Mouse (Mus musculus) hindbrain, embryonic 11.5 days (tissue): ENCODE results near the gene Tmem63b. TPM values are rescaled to one million over a fixed set of nuclear protein-coding genes. Genes with fewer than 3 reads are reported as not detected.

Source experiments
- ATAC-seq: fragments of 200-750 bp; cut with Nextera tagmentation; 2 replicates; pipeline ENCODE4 v1.8.0; 2017; ENCODE audit warnings: mild to moderate bottlenecking, moderate TSS enrichment, moderate library complexity; ENCODE audit not compliant: low FRiP score
- DNase-seq: peaks from one replicate; pipeline ENCODE4 v3.0.0-alpha.2; 2015; ENCODE audit warnings: low spot score
- H3K27ac ChIP-seq: fragments of 300-500 bp; sonication (generic); 2 replicates; pipeline ENCODE4 v1.5.1; 2014; ENCODE audit warnings: mild to moderate bottlenecking, low read depth, low read length
- H3K27me3 ChIP-seq: fragments of 300-500 bp; sonication (generic); 2 replicates; pipeline ENCODE4 v1.6.1; 2014; ENCODE audit warnings: mild to moderate bottlenecking, low read length, moderate library complexity, mixed read lengths; ENCODE audit not compliant: control insufficient read depth, insufficient read depth
- H3K36me3 ChIP-seq: fragments of 300-500 bp; sonication (generic); 2 replicates; pipeline ENCODE4 v1.6.1; 2014; ENCODE audit warnings: mild to moderate bottlenecking, low read length, moderate library complexity, mixed read lengths; ENCODE audit not compliant: control insufficient read depth, insufficient read depth
- H3K4me1 ChIP-seq: fragments of 300-500 bp; sonication (generic); replicated peaks from 2 replicates; pipeline ENCODE4 v1.6.1; 2014; ENCODE audit warnings: low read length, mixed read lengths; ENCODE audit not compliant: control insufficient read depth, insufficient read depth
- H3K4me2 ChIP-seq: fragments of 300-500 bp; sonication (generic); replicated peaks from 2 replicates; pipeline ENCODE4 v1.6.1; 2014; ENCODE audit warnings: mild to moderate bottlenecking, low read depth, low read length
- H3K4me3 ChIP-seq: fragments of 300-500 bp; sonication (generic); 2 replicates; pipeline ENCODE4 v1.5.1; 2014; ENCODE audit warnings: low read depth, low read length
- H3K9ac ChIP-seq: fragments of 300-500 bp; sonication (generic); 2 replicates; pipeline ENCODE4 v1.6.1; 2014; ENCODE audit warnings: low read depth, low read length
- H3K9me3 ChIP-seq: fragments of 300-500 bp; sonication (generic); 2 replicates; pipeline ENCODE4 v1.6.1; 2016; ENCODE audit warnings: low read length; ENCODE audit not compliant: control insufficient read depth
- WGBS: fragments of 180-500 bp; shearing (Covaris S2); extraction: QIAGEN DNeasy Blood & Tissue Kit; methylation state at CpG from one replicate; pipeline ENCODE4 v1.1.7; 2014; 5-methylcytosine and 5-hydroxymethylcytosine counted together
- polyA plus RNA-seq: library from polyadenylated mRNA; unstranded; fragments of >200 nt; fragmentation: Nextera tagmentation; extraction: Ambion mirVana; gene quantifications from 2 replicates; pipeline ENCODE4 v1.2.1, GENCODE M21; 2014

Tmem63b gene
- polyA plus RNA-seq, 1 experiment from 2014 or later = 50.3 TPM

DNA sequence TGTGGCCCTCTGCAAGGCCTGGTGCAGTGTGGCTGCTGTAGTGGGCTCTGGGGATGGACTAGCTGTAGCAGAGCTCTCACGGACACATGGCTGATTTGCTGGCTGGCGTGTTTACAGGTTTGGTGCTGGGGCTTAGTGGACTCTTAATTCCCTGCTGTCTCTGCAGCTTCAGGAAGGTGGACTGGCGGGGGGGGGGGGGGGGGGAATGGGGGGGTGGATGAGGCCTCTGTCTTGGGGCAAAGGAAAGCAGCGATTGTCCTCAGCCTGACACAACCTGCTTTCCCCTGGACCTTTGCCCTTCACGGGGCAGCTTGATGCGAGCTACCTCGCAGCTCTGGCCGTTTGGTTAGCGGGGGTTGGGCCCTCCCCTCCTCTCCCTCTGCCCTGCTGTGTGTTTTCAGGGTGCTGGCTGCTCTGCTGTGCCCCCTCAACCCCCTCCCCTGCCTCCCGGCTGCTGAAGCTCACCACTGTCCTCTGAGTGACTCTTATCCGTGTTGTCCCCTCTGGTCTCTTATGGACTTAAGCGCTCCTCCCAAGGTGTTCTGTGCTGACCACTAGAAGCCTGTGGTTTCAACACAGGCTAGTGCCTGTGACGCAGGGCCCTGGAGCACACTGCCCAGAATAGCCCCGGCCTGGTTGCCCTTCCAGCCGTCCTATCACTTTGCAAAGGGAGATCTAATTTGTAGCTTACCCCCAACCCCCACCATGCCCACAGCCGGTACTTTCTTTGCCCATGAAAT lies 14.0 kb upstream of the Tmem63b start:
- Histone ChIP-seq H3K27me3 (no peaks in the 10 kb centered on the region), H3K4me2 (no peak overlapping the region), H3K4me1 (no peaks in the 10 kb centered on the region), H3K9ac (0 out of 2 replicates have a peak overlapping the region, but pooled peaks have one; percentile 11), H3K36me3 (no peaks in the 10 kb centered on the region), H3K27ac (no peak overlapping the region), H3K9me3 (no peaks in the 10 kb centered on the region), H3K4me3 (no peak overlapping the region)
- ATAC-seq (no peak), DNase-seq (no peak)
- WGBS = 52% methylated on average over 11 of the region's 16 CpGs

DNA sequence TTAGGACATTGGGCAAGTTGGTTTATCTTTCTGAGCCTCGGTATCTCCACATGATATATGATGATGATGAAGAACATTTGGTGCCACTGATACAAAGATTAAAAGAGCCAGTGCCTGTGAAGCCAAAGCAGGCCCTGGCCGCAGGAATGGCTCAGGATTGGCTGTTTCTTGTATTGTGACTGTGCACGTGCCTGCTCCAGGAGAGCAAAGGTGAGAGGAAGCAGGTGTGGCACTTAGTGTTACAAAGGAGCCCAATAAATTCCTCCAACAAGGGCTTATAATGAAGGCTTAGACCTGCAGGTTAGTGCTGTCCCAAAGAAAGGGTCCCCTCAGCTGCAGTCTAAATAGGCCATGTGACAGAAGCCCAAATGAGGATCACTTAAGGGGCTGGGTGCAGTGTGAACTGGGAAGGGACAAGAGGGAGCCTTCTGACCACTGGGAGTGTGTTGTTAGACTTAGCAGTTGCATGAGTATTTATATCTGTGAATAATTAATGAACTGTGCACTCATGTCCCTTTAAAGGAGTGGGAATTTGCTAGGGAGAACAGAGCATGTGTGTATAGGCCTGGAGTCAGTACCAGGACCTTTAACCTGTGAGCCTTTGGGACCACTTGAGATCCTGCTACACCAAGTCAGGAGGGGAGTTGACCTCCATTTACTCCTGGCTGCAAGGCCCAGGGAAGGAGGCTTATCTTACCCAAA lies 12.5 kb upstream of the Tmem63b start:
- Histone ChIP-seq H3K9me3 (no peaks in the 10 kb centered on the region), H3K27me3 (no peaks in the 10 kb centered on the region), H3K27ac (no peak overlapping the region), H3K4me3 (no peak overlapping the region), H3K4me2 (no peak overlapping the region), H3K4me1 (no peaks in the 10 kb centered on the region), H3K9ac (no peak overlapping the region), H3K36me3 (no peaks in the 10 kb centered on the region)
- DNase-seq (no peak), ATAC-seq (no peak)
- WGBS = 82% methylated on average over 3 of the region's 3 CpGs

DNA sequence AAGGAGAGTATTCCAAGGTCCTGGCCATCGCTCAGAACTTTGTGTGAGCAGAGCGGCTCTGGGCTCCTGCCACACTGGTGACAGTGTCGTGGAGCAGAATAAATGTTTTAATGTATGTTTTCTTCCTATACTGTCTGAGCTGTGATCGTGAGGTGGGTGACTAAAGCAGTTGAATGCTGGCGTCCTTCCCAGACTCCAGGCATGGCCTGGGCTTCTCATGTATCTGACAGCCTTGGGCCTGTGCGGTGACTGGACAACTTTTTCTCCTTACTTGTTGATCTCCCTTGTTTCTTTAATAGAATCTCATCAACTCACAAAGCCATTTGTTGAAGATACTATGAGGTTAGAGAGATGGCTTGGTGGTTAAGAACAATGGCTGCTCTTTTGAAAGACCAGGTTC lies 11.7 kb upstream of the Tmem63b start:
- H3K27ac ChIP-seq = no peak overlapping the region

DNA sequence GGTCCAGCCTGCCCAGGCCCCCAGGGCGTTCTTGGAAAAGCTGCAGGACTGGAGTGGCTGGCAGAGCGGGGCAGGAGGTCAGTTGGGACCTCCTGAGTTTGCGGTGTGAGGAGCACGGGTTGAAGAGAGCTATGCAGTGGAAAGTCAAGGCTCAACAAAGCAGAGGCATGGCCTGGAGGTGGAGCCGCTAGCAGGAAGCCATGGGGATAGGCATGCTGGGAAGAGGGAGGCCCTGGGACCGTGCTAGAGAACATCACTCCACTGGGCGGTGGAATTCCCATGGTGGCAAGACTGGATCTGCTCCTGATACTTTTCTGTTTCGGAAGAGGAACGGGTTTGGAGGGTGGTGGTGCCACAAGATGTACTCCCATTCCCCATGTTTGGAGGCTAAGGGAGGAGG lies 10.3 kb upstream of the Tmem63b start:
- DNase-seq = no peak

More for the DNA sequence above, 11.7 kb upstream of the Tmem63b start:
- DNase-seq = no peak
- ATAC-seq = no peak
- H3K4me3 ChIP-seq = no peak overlapping the region
- no peaks in the 10 kb centered on the region for H3K36me3 ChIP-seq
- H3K27me3 ChIP-seq = no peaks in the 10 kb centered on the region
- WGBS = 94% methylated on average over 6 of the region's 6 CpGs
- H3K9ac ChIP-seq = no peak overlapping the region
- no peaks in the 10 kb centered on the region for H3K4me1 ChIP-seq
- no peak overlapping the region for H3K4me2 ChIP-seq
- no peaks in the 10 kb centered on the region for H3K9me3 ChIP-seq

DNA sequence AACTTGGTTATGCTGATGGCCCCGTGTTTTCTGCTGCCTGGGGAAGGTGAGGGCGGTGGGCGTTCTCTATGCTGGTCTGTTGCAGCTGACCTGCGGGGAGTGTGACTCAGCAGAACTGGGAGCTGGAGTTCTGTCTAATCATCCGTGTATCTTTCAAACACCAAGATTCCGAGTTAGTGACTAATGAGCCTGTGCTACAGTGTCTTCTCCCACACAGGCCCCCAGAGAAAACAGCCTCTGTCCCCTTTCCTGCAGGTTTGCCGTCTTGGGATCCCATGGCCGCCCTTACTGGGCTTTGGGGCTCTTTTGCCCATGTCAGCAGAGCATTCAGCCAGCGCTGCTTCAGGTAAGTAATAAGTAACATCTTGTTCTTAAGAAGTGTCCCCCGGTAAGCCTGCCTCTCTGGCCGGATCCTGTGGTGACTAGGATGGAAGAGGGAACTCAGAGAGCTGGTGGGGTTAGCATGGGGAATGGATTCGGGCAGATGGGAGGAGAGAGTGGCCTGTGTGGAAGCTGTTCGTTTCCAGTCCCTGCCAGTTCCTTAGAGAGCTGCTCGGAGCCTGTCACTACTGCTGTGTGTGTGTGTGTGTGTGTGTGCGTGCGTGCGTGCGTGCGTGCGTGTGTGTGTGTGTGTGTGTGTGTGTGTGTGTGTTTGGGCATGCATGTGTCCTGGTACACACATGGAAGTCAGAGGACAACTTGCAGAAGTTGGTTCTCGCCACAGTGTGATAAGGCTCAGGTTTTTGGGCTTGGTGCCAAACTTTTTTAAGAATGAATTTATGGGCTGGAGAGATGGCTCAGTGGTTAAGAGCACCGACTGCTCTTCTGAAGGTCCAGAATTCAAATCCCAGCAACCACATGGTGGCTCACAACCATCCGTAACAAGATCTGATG lies 8.8 kb upstream of the Tmem63b start:
- WGBS = 80% methylated on average over 23 of the region's 23 CpGs
- Histone ChIP-seq H3K27ac (no peak overlapping the region), H3K36me3 (no peaks in the 10 kb centered on the region), H3K9ac (no peak overlapping the region), H3K27me3 (no peaks in the 10 kb centered on the region), H3K4me1 (no peaks in the 10 kb centered on the region), H3K9me3 (no peaks in the 10 kb centered on the region), H3K4me2 (no peak overlapping the region), H3K4me3 (no peak overlapping the region)
- DNase-seq = no peak
- no peak for ATAC-seq

More for the DNA sequence above, 10.3 kb upstream of the Tmem63b start:
- Histone ChIP-seq H3K27me3 (no peaks in the 10 kb centered on the region), H3K4me1 (no peaks in the 10 kb centered on the region), H3K9me3 (no peaks in the 10 kb centered on the region), H3K4me3 (no peak overlapping the region), H3K27ac (no peak overlapping the region), H3K4me2 (no peak overlapping the region), H3K9ac (no peak overlapping the region), H3K36me3 (no peaks in the 10 kb centered on the region)
- WGBS = 93% methylated on average over 9 of the region's 9 CpGs
- no peak for ATAC-seq

DNA sequence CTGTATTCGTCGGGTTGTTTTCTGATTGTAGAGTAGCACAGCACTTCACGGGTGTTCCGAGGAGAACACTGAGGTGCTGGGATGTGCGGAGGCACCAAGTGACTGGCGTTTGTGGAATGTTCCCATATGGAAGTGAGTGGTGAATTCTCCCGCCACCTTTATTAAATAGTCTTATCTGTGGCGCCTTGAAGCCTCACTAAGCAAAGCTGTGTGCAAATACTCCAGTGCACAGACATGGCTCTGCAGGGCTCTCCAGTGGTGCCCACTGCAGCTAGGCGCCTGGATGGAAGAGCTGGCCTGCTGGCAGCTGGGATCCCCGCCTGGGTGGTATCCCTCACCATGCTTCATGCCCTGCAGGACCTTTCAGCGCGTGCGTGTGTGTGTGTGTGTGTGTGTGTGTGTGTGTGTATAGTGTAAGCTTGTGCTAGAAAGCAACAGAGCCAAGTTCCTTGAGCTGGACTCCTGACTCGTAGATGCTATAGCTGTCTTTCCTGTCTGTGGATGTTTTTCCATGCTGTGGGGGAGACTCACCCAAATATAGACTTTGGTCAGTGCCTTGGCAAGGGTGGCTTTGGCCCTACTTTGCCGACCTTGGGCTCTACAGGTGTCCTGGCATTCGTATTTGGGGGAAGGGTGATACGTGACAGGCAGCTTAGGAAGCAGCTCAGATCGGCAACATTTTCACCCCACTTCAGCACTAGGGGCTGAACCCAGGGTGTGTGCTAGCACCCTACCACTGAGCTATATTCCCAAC lies 7.3 kb upstream of the Tmem63b start:
- Histone ChIP-seq H3K4me3 (no peak overlapping the region), H3K36me3 (no peaks in the 10 kb centered on the region), H3K27ac (no peak overlapping the region), H3K4me2 (no peak overlapping the region), H3K27me3 (no peaks in the 10 kb centered on the region), H3K4me1 (no peaks in the 10 kb centered on the region), H3K9me3 (no peaks in the 10 kb centered on the region), H3K9ac (no peak overlapping the region)
- DNase-seq (no peak), ATAC-seq (no peak)
- 79% methylated on average over 18 of the region's 18 CpGs for WGBS

DNA sequence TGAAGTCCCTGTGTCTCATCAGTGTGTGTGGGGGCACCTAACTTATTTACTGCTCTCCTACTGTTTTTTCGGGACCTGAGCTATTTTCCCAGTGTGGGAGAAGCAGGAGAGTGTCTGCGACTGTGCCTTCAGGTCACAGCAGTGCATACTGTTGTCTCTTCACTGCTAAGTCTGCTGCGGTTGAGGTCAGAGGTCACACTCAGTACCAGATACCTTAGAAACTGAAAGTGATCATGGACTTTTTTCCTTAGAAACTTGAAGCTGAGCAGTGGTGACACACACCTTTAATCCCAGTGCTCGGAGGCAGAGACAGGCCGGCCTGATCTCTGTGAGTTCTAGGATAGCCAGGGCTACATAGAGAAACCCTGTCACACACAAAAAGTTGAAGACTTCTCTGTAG lies 5.5 kb upstream of the Tmem63b start:
- Histone ChIP-seq H3K4me3 (no peak overlapping the region), H3K9me3 (no peaks in the 10 kb centered on the region), H3K36me3 (no peaks in the 10 kb centered on the region), H3K27ac (no peak overlapping the region), H3K4me2 (no peak overlapping the region), H3K4me1 (no peaks in the 10 kb centered on the region), H3K9ac (no peak overlapping the region), H3K27me3 (no peaks in the 10 kb centered on the region)
- DNase-seq = no peak
- ATAC-seq = no peak
- WGBS = 80% methylated on average over 5 of the region's 5 CpGs

DNA sequence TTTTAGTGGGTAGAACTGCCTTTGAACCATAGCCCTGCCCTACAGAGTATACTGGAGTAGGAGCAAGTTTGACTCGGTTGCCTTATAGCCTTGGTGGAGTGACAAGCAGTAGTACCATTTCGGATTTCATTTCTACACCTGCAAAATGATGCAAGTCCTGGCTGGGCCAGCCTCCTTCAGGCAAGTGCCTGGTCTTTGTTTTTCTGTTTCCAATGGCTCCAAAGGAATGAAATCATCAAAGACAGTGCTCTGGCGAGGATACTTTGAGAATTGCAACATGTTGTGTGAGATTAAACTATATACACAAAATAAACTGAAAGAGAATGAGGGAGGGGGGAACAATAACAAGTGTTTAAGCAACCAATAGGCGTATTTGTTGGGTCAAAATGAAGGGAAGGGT lies 3.3 kb upstream of the Tmem63b start:
- H3K27me3 ChIP-seq = no peaks in the 10 kb centered on the region
- H3K4me1 ChIP-seq = no peaks in the 10 kb centered on the region; the same call in 1 of the 2 replicates
- no peak for ATAC-seq
- 89% methylated on average over 4 of the region's 4 CpGs for WGBS
- no peak overlapping the region for H3K9ac ChIP-seq
- DNase-seq = no peak
- H3K9me3 ChIP-seq = no peaks in the 10 kb centered on the region
- H3K36me3 ChIP-seq = no peaks in the 10 kb centered on the region
- no peak overlapping the region for H3K4me2 ChIP-seq
- H3K4me3 ChIP-seq = no peak overlapping the region
- no peak overlapping the region for H3K27ac ChIP-seq
